Mouse (Mus musculus) testis, adult 2 months (tissue): Measurements from ENCODE around the gene Mrps12.

Experiments used
- CTCF ChIP-seq: fragments of 200-500 bp; IDR thresholded peaks from 2 replicates; pipeline ENCODE4 v1.5.1; 2012; ENCODE audit warnings: low read depth, mild to moderate bottlenecking, inconsistent platforms, low read length, moderate library complexity; ENCODE audit not compliant: control insufficient read depth, insufficient read depth, insufficient replicate concordance
- POLR2A ChIP-seq: fragments of 200-500 bp; IDR thresholded peaks from 2 replicates; pipeline ENCODE4 v1.6.1; 2012; ENCODE audit warnings: low read depth, mild to moderate bottlenecking, inconsistent platforms, low read length, moderate library complexity; ENCODE audit not compliant: control insufficient read depth

- TF ChIP-seq CTCF (no peak), POLR2A (no peak)
These were observed 48.6 kb upstream of the Mrps12 start for GRCm38 (mm10) chr7:28790066-28790806.
